Mouse (Mus musculus) neural tube, embryonic 12.5 days (tissue): Measurements from ENCODE around the gene Pcdh9. TPM values are rescaled to one million over a fixed set of nuclear protein-coding genes. Genes with fewer than 3 reads are reported as not detected.
A peak's percentile ranks its signal among the peaks of the same experiment; 100 is the strongest.

Source experiments
- ATAC-seq: fragments of 200-750 bp; cut with Nextera tagmentation; 2 replicates; pipeline ENCODE4 v1.8.0; 2017; ENCODE audit warnings: low read depth, mild to moderate bottlenecking, moderate TSS enrichment, moderate library complexity; ENCODE audit not compliant: low FRiP score
- H3K27ac ChIP-seq: fragments of 300-500 bp; sonication (generic); 2 replicates; pipeline ENCODE4 v1.5.1; 2016
- H3K27me3 ChIP-seq: fragments of 300-500 bp; sonication (generic); replicated peaks from 2 replicates; pipeline ENCODE4 v1.6.1; 2016; ENCODE audit warnings: mild to moderate bottlenecking
- H3K36me3 ChIP-seq: fragments of 300-500 bp; sonication (generic); 2 replicates; pipeline ENCODE4 v1.6.1; 2016; ENCODE audit warnings: mild to moderate bottlenecking
- H3K4me1 ChIP-seq: fragments of 300-500 bp; sonication (generic); 2 replicates; pipeline ENCODE4 v1.6.1; 2016
- H3K4me2 ChIP-seq: fragments of 300-500 bp; sonication (generic); replicated peaks from 2 replicates; pipeline ENCODE4 v1.6.1; 2016; ENCODE audit warnings: mild to moderate bottlenecking
- H3K4me3 ChIP-seq: fragments of 300-500 bp; sonication (generic); 2 replicates; pipeline ENCODE4 v1.5.1; 2016
- H3K9ac ChIP-seq: fragments of 300-500 bp; sonication (generic); 2 replicates; pipeline ENCODE4 v1.6.1; 2016; ENCODE audit warnings: mild to moderate bottlenecking
- H3K9me3 ChIP-seq: fragments of 300-500 bp; sonication (generic); 2 replicates; pipeline ENCODE4 v1.6.1; 2016; ENCODE audit warnings: mild to moderate bottlenecking
- WGBS: fragments of 180-500 bp; shearing (Covaris S2); methylation state at CpG from one replicate; pipeline ENCODE4 v1.1.7; 2016; 5-methylcytosine and 5-hydroxymethylcytosine counted together
- polyA plus RNA-seq: library from polyadenylated mRNA; unstranded; fragments of >200 nt; fragmentation: Nextera tagmentation; extraction: Ambion mirVana; gene quantifications from 2 replicates; pipeline ENCODE4 v1.2.1, GENCODE M21; 2016

Pcdh9 gene
- polyA plus RNA-seq, 1 experiment from 2014 or later: 76.6 TPM

DNA sequence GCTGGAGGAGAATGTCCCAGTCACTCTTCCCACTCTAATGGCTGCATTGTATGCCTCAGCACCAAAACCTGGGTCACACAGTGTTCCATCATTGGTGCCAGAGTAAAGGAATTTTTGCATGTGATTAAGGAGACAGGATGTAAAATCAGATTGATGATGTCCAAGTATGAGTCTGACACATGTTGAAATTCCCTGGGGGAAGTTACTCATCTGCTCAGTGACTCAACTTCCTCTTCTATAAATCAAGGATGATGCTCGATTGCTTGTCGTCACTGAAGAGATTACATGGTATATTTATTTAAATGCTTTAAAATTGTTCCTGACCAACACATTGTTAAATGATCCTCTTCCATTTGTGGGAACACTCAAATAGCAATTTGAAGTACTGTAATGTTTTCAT, 690.7 kb downstream of the Pcdh9 start:
- no peaks in the 10 kb centered on the region for H3K36me3 ChIP-seq
- no peaks in the 10 kb centered on the region for H3K9me3 ChIP-seq
- no peak overlapping the region for H3K9ac ChIP-seq
- H3K27me3 ChIP-seq: no peaks in the 10 kb centered on the region
- no peak overlapping the region for H3K27ac ChIP-seq
- 68% methylated on average over 2 of the region's 2 CpGs for WGBS
- no peak overlapping the region for H3K4me2 ChIP-seq
- H3K4me1 ChIP-seq: no peaks in the 10 kb centered on the region
- no peak for ATAC-seq
- H3K4me3 ChIP-seq: no peak overlapping the region

DNA sequence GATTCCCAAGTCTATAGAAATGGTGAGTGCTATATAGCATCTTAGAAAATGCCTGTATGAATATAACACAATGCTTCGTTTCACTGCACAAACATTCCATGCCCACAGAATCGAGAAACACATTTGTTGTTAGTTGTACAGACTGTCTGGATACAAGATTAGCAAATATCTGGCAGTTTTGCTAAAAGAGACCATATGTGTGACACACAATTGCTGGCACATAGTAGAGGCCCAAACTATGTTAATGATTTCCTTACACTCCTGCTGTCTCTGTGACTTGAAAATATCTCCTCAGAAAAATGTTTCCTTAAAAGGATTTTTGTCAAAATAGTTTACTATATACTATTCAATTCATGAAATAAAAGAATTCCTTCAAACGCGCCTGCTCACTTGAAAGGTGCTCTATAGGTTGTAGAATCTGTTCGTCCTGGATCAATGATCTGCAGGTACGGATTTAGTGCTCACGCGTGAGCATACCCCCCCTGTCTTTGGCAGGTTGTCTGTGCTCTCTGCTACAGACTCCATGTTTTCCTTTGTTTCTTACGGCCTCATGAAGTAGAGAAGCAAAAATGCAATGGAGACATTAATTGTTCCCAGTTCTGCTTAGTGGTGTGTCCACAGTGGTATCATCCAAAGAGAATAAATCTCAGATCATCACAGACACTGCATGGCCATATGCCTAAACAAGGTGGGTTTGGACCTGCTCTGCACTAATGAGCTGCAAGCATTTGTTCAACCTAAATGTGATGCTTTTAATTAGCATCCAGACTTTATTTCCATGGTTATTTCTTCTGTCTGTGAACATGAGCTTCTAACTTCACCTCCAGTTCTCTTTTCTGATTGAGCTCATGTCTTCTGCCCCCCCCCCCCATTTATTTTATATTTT, 707.6 kb downstream of the Pcdh9 start:
- no peaks in the 10 kb centered on the region for H3K4me1 ChIP-seq
- H3K27me3 ChIP-seq: no peaks in the 10 kb centered on the region
- H3K36me3 ChIP-seq: no peaks in the 10 kb centered on the region
- H3K4me2 ChIP-seq: no peak overlapping the region
- no peak for ATAC-seq
- WGBS: 91% methylated on average over 9 of the region's 9 CpGs
- H3K4me3 ChIP-seq: no peak overlapping the region
- no peaks in the 10 kb centered on the region for H3K9me3 ChIP-seq
- H3K27ac ChIP-seq: no peak overlapping the region
- H3K9ac ChIP-seq: no peak overlapping the region

DNA sequence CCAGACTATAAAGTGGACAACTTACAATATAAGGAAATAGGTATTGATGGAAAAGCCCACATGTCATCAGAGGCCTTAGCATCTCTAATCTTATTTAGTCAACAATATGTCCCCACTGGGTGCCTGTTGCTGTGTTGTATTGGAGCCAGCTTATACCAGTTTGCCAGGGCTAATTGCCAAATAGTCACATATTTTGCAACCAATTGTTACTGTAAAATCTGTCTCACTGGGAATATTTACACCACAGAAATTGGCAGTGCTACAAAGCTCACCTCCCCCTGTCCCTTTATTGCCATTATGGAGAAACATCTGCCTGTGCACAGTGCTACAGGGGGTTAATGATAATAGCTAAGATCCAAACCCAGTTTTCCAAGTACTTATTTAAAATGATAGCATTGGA, 721.3 kb downstream of the Pcdh9 start:
- Histone ChIP-seq H3K4me1 (no peaks in the 10 kb centered on the region), H3K9ac (no peak overlapping the region), H3K9me3 (no peaks in the 10 kb centered on the region), H3K27ac (no peak overlapping the region), H3K4me3 (no peak overlapping the region), H3K36me3 (no peaks in the 10 kb centered on the region), H3K4me2 (no peak overlapping the region), H3K27me3 (no peaks in the 10 kb centered on the region)
- no peak for ATAC-seq

DNA sequence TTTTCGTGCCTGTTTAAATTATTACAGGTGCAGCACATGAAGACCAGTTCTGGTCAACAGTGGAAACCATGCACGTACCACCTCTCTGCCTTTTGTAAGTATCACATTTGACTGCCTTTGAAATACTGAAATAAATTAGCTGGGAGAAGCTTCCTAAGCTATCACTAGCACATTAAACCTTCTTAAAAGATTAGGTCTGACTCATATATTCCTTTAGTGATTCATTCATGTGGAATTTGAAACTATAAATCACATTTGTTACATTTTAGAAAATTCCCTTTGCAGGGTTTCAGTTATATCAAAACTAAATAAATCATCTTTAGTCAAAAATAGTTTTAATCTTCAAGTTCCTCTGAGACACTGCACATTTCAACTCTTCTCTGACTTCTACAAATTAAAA, 722.1 kb downstream of the Pcdh9 start:
- H3K4me2 ChIP-seq: no peak overlapping the region
- no peaks in the 10 kb centered on the region for H3K4me1 ChIP-seq
- H3K27ac ChIP-seq: no peak overlapping the region
- no peaks in the 10 kb centered on the region for H3K9me3 ChIP-seq
- no peaks in the 10 kb centered on the region for H3K36me3 ChIP-seq
- 59% methylated on average over 2 of the region's 2 CpGs for WGBS
- no peak overlapping the region for H3K9ac ChIP-seq
- no peaks in the 10 kb centered on the region for H3K27me3 ChIP-seq
- ATAC-seq: no peak
- H3K4me3 ChIP-seq: no peak overlapping the region

DNA sequence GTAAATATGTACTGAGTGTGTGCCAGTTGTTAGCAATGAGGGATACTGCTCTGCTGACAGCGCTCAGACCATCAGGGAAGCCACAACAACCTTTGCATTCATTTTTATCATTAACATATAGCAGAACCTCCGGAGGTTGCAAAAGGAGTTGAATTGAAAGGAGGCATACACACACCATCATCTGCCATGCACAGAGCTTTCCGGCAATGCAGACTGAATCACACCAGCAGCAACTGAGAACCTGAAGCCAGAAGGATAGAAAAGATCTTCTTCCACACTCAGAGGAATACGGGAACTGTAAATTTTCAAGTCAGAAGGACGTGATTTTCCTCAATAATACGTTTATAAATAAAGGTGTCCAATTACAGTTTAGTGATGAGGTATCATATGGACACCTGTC, 747.1 kb downstream of the Pcdh9 start:
- WGBS: 91% methylated on average over 6 of the region's 6 CpGs
- Histone ChIP-seq H3K27me3 (no peaks in the 10 kb centered on the region), H3K4me1 (no peaks in the 10 kb centered on the region), H3K9me3 (no peaks in the 10 kb centered on the region), H3K4me3 (no peak overlapping the region), H3K9ac (no peak overlapping the region), H3K4me2 (no peak overlapping the region), H3K36me3 (no peaks in the 10 kb centered on the region), H3K27ac (no peak overlapping the region)
- no peak for ATAC-seq

DNA sequence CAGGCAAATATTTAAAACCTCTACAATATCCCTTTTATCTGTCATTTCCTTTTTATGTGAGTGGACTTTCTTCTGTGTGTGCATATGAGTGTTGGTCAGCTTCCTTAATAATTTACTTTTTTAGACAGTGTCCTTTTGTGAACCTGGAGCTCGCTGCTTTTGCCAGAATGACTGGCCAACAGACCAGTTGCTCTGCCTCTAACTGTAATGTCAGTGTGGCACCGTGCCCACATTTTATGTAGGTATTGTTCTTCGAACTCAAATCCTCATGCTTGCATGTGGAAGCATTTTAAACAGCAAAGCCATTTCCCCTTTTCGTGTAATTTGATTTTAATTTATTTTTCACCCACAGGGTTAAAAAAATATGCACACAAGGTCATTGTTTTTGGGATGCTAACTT, 748.4 kb downstream of the Pcdh9 start:
- WGBS: 82% methylated on average over 4 of the region's 4 CpGs

DNA sequence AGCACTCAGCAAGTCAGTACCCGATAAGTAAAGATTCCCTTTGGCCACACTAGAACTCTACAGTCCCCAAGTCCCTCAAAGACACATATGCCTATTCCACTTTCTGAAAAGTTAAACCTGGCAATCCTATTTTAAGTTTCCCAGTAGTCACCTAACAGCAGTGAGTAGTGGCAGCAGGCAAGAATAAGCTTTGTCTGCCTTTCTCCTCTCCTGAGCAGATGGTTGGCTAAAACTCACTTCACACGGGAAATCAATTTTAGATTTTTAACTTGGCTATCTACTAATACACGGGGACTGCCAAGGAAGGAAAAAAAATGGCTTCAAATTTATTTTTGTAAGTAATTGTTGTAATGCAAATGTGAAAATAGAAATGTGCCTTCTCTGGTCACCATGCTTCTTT, 763.5 kb downstream of the Pcdh9 start:
- Histone ChIP-seq H3K4me2 (no peak overlapping the region), H3K9ac (no peak overlapping the region), H3K4me3 (no peak overlapping the region), H3K36me3 (no peaks in the 10 kb centered on the region), H3K27ac (no peak overlapping the region), H3K9me3 (no peaks in the 10 kb centered on the region), H3K27me3 (no peaks in the 10 kb centered on the region), H3K4me1 (no peaks in the 10 kb centered on the region)
- no peak for ATAC-seq
- WGBS: 87% methylated on average over 3 of the region's 3 CpGs

More for the DNA sequence above, 748.4 kb downstream of the Pcdh9 start:
- Histone ChIP-seq H3K4me2 (no peak overlapping the region), H3K9me3 (no peaks in the 10 kb centered on the region), H3K4me1 (no peaks in the 10 kb centered on the region), H3K36me3 (no peaks in the 10 kb centered on the region), H3K27me3 (no peaks in the 10 kb centered on the region), H3K4me3 (no peak overlapping the region), H3K9ac (no peak overlapping the region), H3K27ac (no peak overlapping the region)
- ATAC-seq: no peak

DNA sequence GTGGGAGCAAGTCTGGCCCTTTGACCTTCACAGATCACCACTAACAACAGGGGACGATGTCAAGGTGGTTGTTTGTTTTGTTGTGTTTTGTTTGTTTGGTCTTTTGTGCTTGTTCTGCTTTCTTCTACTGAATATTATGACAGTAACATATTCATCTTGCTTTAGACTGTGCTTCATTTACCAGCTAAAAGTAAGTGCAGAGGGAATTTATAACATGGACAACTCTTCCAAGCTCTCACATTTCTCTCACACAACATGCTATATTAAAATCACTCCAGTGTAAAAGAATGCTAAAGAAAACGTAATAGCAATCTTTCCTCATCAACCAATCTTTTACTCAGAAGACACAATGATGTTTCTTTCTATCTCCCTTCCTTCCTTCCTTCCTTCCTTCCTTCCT, 787.7 kb downstream of the Pcdh9 start:
- no peaks in the 10 kb centered on the region for H3K4me1 ChIP-seq
- 61% methylated on average over 2 of the region's 2 CpGs for WGBS

DNA sequence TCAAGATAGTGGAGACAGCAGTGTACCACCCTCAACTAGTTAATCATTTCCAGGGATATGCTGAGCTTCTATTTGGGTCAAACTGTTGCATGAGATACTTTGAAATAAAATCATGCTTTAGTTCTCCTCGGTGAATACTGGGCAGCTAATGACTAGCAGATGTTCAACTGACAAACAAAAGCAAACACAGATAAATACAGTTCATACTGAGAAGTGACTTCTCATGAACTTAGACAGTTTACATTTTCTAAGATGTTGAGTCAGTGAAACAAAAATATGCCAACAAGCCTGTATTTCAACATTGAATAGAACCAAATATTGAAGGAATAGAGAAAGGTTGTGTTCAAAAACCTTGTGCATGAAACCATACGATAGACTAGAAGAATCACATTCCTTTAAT, 795.4 kb downstream of the Pcdh9 start:
- WGBS: 71% methylated on average over 2 of the region's 2 CpGs
- Histone ChIP-seq H3K9ac (no peak overlapping the region), H3K4me2 (no peak overlapping the region), H3K4me1 (no peaks in the 10 kb centered on the region), H3K27ac (no peak overlapping the region), H3K9me3 (no peaks in the 10 kb centered on the region), H3K4me3 (no peak overlapping the region), H3K27me3 (no peaks in the 10 kb centered on the region), H3K36me3 (no peaks in the 10 kb centered on the region)
- no peak for ATAC-seq

More for the DNA sequence above, 787.7 kb downstream of the Pcdh9 start:
- ATAC-seq: no peak
- no peaks in the 10 kb centered on the region for H3K27me3 ChIP-seq
- no peak overlapping the region for H3K9ac ChIP-seq
- no peaks in the 10 kb centered on the region for H3K9me3 ChIP-seq
- H3K4me2 ChIP-seq: no peak overlapping the region
- H3K4me3 ChIP-seq: no peak overlapping the region
- H3K27ac ChIP-seq: no peak overlapping the region
- H3K36me3 ChIP-seq: no peaks in the 10 kb centered on the region

DNA sequence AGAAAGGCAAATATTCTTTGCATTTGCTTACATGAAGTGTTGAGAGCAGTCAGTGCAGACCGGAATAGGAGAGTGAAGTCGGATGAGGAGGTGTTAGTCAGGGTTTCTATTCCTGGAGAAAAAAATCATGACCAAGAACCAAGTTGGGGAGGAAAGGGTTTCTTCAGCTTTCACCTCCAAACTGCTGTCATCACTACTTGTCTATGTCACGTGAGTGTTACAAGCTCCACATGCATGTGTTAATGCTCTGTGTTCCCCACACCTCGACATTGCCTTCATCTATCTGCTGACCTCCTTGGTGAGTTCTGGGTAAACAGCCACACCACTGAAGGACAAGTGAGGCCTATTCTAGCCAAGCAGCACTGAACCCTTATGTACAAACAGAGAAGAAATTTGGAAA, 797.7 kb downstream of the Pcdh9 start:
- no peak overlapping the region for H3K9ac ChIP-seq
- no peaks in the 10 kb centered on the region for H3K4me1 ChIP-seq
- WGBS: 87% methylated on average over 4 of the region's 4 CpGs
- no peak overlapping the region for H3K27ac ChIP-seq
- H3K9me3 ChIP-seq: no peaks in the 10 kb centered on the region
- no peak overlapping the region for H3K4me2 ChIP-seq
- H3K36me3 ChIP-seq: no peaks in the 10 kb centered on the region
- H3K4me3 ChIP-seq: no peak overlapping the region
- no peaks in the 10 kb centered on the region for H3K27me3 ChIP-seq
- no peak for ATAC-seq

DNA sequence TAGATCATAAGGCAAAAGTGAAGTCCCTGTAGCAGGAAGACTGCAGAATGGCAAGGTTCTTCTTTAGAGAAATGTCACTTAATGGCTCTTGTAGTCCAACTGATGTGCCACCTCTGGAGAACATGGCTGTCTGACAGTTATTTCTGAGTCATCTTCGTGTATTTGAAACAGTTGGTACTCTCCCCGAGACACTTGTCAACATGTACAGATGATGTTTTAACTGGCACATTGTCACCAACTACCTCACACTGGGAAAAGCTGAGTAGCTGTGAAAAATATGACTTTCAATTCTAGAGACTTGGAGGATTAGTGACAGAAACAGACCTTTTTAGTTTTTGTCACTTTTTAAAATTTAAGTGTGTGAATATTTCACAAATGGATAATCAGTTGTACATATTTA, 804.8 kb downstream of the Pcdh9 start:
- Histone ChIP-seq H3K4me2 (no peak overlapping the region), H3K9ac (no peak overlapping the region), H3K27me3 (no peaks in the 10 kb centered on the region), H3K36me3 (no peaks in the 10 kb centered on the region), H3K4me3 (no peak overlapping the region), H3K9me3 (no peaks in the 10 kb centered on the region), H3K27ac (no peak overlapping the region), H3K4me1 (no peaks in the 10 kb centered on the region; the same call in 1 of the 2 replicates)
- 83% methylated on average over 2 of the region's 2 CpGs for WGBS
- no peak for ATAC-seq

DNA sequence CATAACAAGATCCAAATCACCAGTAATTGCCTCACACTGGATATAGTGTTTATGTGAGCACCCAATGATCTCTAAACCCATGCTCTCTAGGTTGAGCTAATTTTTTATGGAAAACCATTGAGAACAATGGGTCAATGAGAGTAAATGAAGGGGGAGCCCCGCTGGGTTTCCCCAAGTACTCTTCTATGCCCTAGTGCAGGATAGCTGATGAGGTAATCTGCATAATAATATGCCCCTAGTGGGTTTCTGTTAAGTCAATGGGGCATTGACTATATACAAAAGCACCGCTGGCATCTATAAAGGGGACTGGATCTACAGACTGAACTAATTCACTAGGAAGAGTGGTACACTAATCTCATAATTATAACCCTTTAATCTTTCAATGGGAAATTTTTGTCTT, 807.3 kb downstream of the Pcdh9 start:
- H3K4me3 ChIP-seq: no peak overlapping the region
- no peak overlapping the region for H3K27ac ChIP-seq
- H3K27me3 ChIP-seq: no peaks in the 10 kb centered on the region
- H3K9ac ChIP-seq: no peak overlapping the region
- no peaks in the 10 kb centered on the region for H3K36me3 ChIP-seq
- H3K4me2 ChIP-seq: no peak overlapping the region
- no peaks in the 10 kb centered on the region; the same call in 1 of the 2 replicates for H3K4me1 ChIP-seq
- peak; percentile 90 for ATAC-seq
- no peaks in the 10 kb centered on the region for H3K9me3 ChIP-seq
- WGBS: 13% methylated on average over 2 of the region's 2 CpGs

DNA sequence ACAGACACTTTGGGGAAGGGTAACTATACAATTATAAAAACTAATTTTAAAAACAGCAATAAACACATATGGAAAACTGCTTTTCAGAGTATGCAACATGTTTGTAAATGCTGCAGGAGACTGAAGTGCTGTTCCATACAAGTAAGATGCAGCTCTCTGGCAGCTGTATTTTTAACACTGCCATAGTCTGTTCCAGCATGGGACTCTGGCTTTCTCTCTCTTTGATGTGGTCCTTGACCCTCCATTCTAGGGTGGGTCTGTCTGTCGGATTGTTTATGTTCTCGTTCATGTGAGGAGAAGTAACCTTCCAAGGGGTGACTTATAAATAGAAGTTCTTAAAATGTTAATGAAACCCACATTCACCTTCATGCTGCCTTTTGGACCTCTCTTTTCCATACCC, 809.6 kb downstream of the Pcdh9 start:
- H3K4me2 ChIP-seq: no peak overlapping the region
- H3K4me1 ChIP-seq: no peaks in the 10 kb centered on the region; the same call in 1 of the 2 replicates
- no peak overlapping the region for H3K4me3 ChIP-seq
- H3K9me3 ChIP-seq: no peaks in the 10 kb centered on the region
- no peaks in the 10 kb centered on the region for H3K27me3 ChIP-seq
- no peak for ATAC-seq
- no peaks in the 10 kb centered on the region for H3K36me3 ChIP-seq
- H3K9ac ChIP-seq: no peak overlapping the region
- WGBS: 12% methylated on average over 2 of the region's 2 CpGs
- H3K27ac ChIP-seq: no peak overlapping the region
